Mouse (Mus musculus) heart, embryonic 11.5 days (tissue): ENCODE data around the gene Tada1. TPM values are rescaled to one million over a fixed set of nuclear protein-coding genes. Genes with fewer than 3 reads are reported as not detected.

ENCODE experiments used
- ATAC-seq: fragments of 200-750 bp; cut with Nextera tagmentation; replicated peaks from 2 replicates; pipeline ENCODE4 v1.8.0; 2017; ENCODE audit warnings: moderate library complexity; ENCODE audit not compliant: insufficient number of reproducible peaks, low FRiP score, low TSS enrichment
- H3K27ac ChIP-seq: fragments of 300-500 bp; sonication (generic); 2 replicates; pipeline ENCODE4 v1.5.1; 2014; ENCODE audit warnings: mild to moderate bottlenecking, low read depth, low read length
- H3K27me3 ChIP-seq: fragments of 300-500 bp; sonication (generic); 2 replicates; pipeline ENCODE4 v1.6.1; 2014; ENCODE audit warnings: mild to moderate bottlenecking, low read length, mixed read lengths; ENCODE audit not compliant: control insufficient read depth, insufficient read depth
- H3K36me3 ChIP-seq: fragments of 300-500 bp; sonication (generic); 2 replicates; pipeline ENCODE4 v1.6.1; 2014; ENCODE audit warnings: mild to moderate bottlenecking, low read length, moderate library complexity, mixed read lengths; ENCODE audit not compliant: control insufficient read depth, insufficient read depth
- H3K4me1 ChIP-seq: fragments of 300-500 bp; sonication (generic); 2 replicates; pipeline ENCODE4 v1.6.1; 2014; ENCODE audit warnings: low read length; ENCODE audit not compliant: control insufficient read depth, insufficient read depth
- H3K4me2 ChIP-seq: fragments of 300-500 bp; sonication (generic); 2 replicates; pipeline ENCODE4 v1.6.1; 2014; ENCODE audit warnings: mild to moderate bottlenecking, moderate library complexity
- H3K4me3 ChIP-seq: fragments of 300-500 bp; sonication (generic); 2 replicates; pipeline ENCODE4 v1.5.1; 2014; ENCODE audit warnings: low read depth, low read length
- H3K9ac ChIP-seq: fragments of 300-500 bp; sonication (generic); 2 replicates; pipeline ENCODE4 v1.6.1; 2014; ENCODE audit warnings: mild to moderate bottlenecking, low read depth, low read length, moderate library complexity
- H3K9me3 ChIP-seq: fragments of 300-500 bp; sonication (generic); replicated peaks from 2 replicates; pipeline ENCODE4 v1.6.1; 2016; ENCODE audit warnings: low read length; ENCODE audit not compliant: control insufficient read depth
- WGBS: fragments of 180-500 bp; shearing (Covaris S2); extraction: QIAGEN DNeasy Blood & Tissue Kit; methylation state at CpG from one replicate; pipeline ENCODE4 v1.1.7; 2014; ENCODE audit not compliant: insufficient replicate concordance; 5-methylcytosine and 5-hydroxymethylcytosine counted together
- polyA plus RNA-seq: library from polyadenylated mRNA; unstranded; fragments of >200 nt; fragmentation: Nextera tagmentation; extraction: Ambion mirVana; gene quantifications from 2 replicates; pipeline ENCODE4 v1.2.1, GENCODE M21; 2014

Gene Tada1
- polyA plus RNA-seq, 1 experiment from 2014 or later = 36.0 TPM

- 65% methylated on average over 3 of the region's 3 CpGs for WGBS
- H3K4me3 ChIP-seq = no peak overlapping the region
- H3K4me1 ChIP-seq = no peaks in the 10 kb centered on the region
- H3K9ac ChIP-seq = no peak overlapping the region
- no peak for ATAC-seq
- no peaks in the 10 kb centered on the region for H3K9me3 ChIP-seq
- H3K36me3 ChIP-seq = no peaks in the 10 kb centered on the region
- no peak overlapping the region for H3K4me2 ChIP-seq
- no peaks in the 10 kb centered on the region for H3K27me3 ChIP-seq
- H3K27ac ChIP-seq = no peak overlapping the region
These were observed 32.0 kb upstream of the Tada1 start for GRCm38 (mm10) chr1:166346906-166347305.

GRCm38 (mm10) chr1:166349341-166349740, 29.6 kb upstream of the Tada1 start:
- Histone ChIP-seq H3K27ac (no peak overlapping the region), H3K27me3 (no peaks in the 10 kb centered on the region), H3K9me3 (no peaks in the 10 kb centered on the region), H3K9ac (no peak overlapping the region), H3K36me3 (no peaks in the 10 kb centered on the region), H3K4me2 (no peak overlapping the region), H3K4me3 (no peak overlapping the region), H3K4me1 (no peaks in the 10 kb centered on the region)
- no peak for ATAC-seq
- WGBS = 73% methylated on average over 3 of the region's 3 CpGs

DNA sequence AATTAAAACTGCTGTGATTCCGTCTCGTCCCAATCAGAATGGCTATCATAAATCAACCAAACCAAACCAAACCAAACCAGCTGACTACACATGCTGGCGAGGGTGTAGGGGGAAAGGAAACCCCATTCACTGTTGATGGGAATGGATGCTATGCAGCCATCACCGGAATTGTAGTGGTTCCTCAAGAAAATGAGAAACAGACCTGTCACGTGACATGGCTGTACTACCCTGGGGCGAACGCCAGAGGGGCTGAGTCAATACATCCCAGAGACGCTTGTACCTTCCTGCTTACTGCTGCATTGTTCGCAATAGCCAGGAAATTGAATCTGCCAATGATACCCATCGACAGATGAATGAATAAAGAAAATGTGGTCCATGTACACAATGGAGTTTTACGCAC, 29.1 kb upstream of the Tada1 start:
- no peak overlapping the region for H3K27ac ChIP-seq
- no peak overlapping the region for H3K4me3 ChIP-seq
- H3K4me1 ChIP-seq = no peaks in the 10 kb centered on the region
- WGBS = 80% methylated on average over 11 of the region's 11 CpGs
- ATAC-seq = no peak
- no peaks in the 10 kb centered on the region for H3K27me3 ChIP-seq
- H3K9ac ChIP-seq = no peak overlapping the region
- no peak overlapping the region for H3K4me2 ChIP-seq
- no peaks in the 10 kb centered on the region for H3K9me3 ChIP-seq
- no peaks in the 10 kb centered on the region for H3K36me3 ChIP-seq

GRCm38 (mm10) chr1:166360157-166360855, 18.6 kb upstream of the Tada1 start:
- no peak overlapping the region for H3K4me3 ChIP-seq
- no peaks in the 10 kb centered on the region for H3K27me3 ChIP-seq
- H3K9me3 ChIP-seq = no peaks in the 10 kb centered on the region
- H3K4me1 ChIP-seq = no peaks in the 10 kb centered on the region
- H3K36me3 ChIP-seq = no peaks in the 10 kb centered on the region
- no peak overlapping the region for H3K9ac ChIP-seq
- no peak overlapping the region for H3K4me2 ChIP-seq
- no peak; the same call in 1 of the 2 replicates for ATAC-seq
- 33% methylated on average over 14 of the region's 14 CpGs for WGBS
- no peak overlapping the region for H3K27ac ChIP-seq

- Histone ChIP-seq H3K27ac (no peak overlapping the region), H3K9ac (no peak overlapping the region), H3K9me3 (no peaks in the 10 kb centered on the region), H3K4me2 (no peak overlapping the region), H3K4me1 (no peaks in the 10 kb centered on the region), H3K27me3 (no peaks in the 10 kb centered on the region), H3K4me3 (no peak overlapping the region), H3K36me3 (no peaks in the 10 kb centered on the region)
- ATAC-seq = no peak
- 75% methylated on average over 5 of the region's 5 CpGs for WGBS
These were observed 18.0 kb upstream of the Tada1 start for GRCm38 (mm10) chr1:166360896-166361295.

DNA sequence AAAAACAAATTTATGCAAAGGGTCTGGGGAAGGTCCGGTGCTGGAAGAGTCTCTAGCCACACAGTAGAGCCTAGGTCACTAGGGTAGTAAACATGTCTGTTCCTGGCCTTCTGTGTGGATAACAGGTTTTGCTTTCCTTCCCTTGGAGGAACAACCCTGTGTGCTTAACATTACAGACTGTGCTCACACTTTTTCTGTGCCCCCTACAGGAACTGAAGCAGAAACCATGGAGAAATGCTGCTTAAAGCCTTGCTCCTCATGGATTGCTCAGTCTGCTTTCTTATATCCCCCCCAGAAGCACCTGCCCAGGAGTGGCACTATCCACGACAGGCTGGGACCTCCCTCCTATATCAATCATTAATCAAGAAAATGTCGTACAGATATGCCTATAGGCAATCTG, 17.1 kb upstream of the Tada1 start:
- WGBS = 63% methylated on average over 3 of the region's 3 CpGs
- no peak for ATAC-seq
- no peak overlapping the region for H3K4me3 ChIP-seq

GRCm38 (mm10) chr1:166362659-166363058, 16.2 kb upstream of the Tada1 start:
- Histone ChIP-seq H3K27ac (no peak overlapping the region), H3K4me3 (no peak overlapping the region), H3K9me3 (no peaks in the 10 kb centered on the region), H3K27me3 (no peaks in the 10 kb centered on the region), H3K9ac (no peak overlapping the region), H3K4me1 (no peaks in the 10 kb centered on the region), H3K36me3 (no peaks in the 10 kb centered on the region), H3K4me2 (no peak overlapping the region)
- WGBS = 69% methylated on average over 3 of the region's 3 CpGs
- ATAC-seq = no peak

More for the DNA sequence above, 17.1 kb upstream of the Tada1 start:
- Histone ChIP-seq H3K36me3 (no peaks in the 10 kb centered on the region), H3K9me3 (no peaks in the 10 kb centered on the region), H3K9ac (no peak overlapping the region), H3K4me2 (no peak overlapping the region), H3K27me3 (no peaks in the 10 kb centered on the region), H3K4me1 (no peaks in the 10 kb centered on the region), H3K27ac (no peak overlapping the region)

GRCm38 (mm10) chr1:166363122-166363521, 15.8 kb upstream of the Tada1 start:
- no peak overlapping the region for H3K4me2 ChIP-seq
- no peaks in the 10 kb centered on the region for H3K9me3 ChIP-seq
- H3K27me3 ChIP-seq = no peaks in the 10 kb centered on the region
- H3K27ac ChIP-seq = no peak overlapping the region
- ATAC-seq = no peak
- no peaks in the 10 kb centered on the region for H3K36me3 ChIP-seq
- H3K9ac ChIP-seq = no peak overlapping the region
- H3K4me1 ChIP-seq = no peaks in the 10 kb centered on the region
- no peak overlapping the region for H3K4me3 ChIP-seq

GRCm38 (mm10) chr1:166377171-166377570, 1.7 kb upstream of the Tada1 start:
- ATAC-seq = no peak
- H3K4me1 ChIP-seq = peaks cover 9% of the 10 kb centered on the region
- H3K27ac ChIP-seq = no peak overlapping the region
- no peaks in the 10 kb centered on the region for H3K36me3 ChIP-seq
- WGBS = 80% methylated on average over 6 of the region's 6 CpGs
- no peaks in the 10 kb centered on the region for H3K27me3 ChIP-seq
- no peak overlapping the region for H3K4me3 ChIP-seq
- H3K4me2 ChIP-seq = no peak overlapping the region
- no peak overlapping the region for H3K9ac ChIP-seq
- H3K9me3 ChIP-seq = no peaks in the 10 kb centered on the region
